Mouse (Mus musculus) CH12.LX (cell line): ENCODE data around the gene Fbxl21.

Experiments used
- BHLHE40 ChIP-seq: IDR thresholded peaks from 2 replicates; pipeline ENCODE4 v1.6.1; 2011; ENCODE audit warnings: mild to moderate bottlenecking, low read depth, low read length, improper control_type of control experiment
- CTCF ChIP-seq, 2 experiments: IDR thresholded peaks in 1 of 2; conservative IDR thresholded peaks in 1 of 2; 2 replicates each; pipeline ENCODE4 v1.5.1; 2011 to 2012; ENCODE audit warnings: low read depth in 2 of 2, low read length in 2 of 2, improper control_type of control experiment in 1 of 2, inconsistent platforms in 1 of 2, mild to moderate bottlenecking in 1 of 2, moderate library complexity in 1 of 2
- E2F4 ChIP-seq: IDR thresholded peaks from 2 replicates; pipeline ENCODE4 v1.6.1; 2011; ENCODE audit warnings: low read depth, low read length, improper control_type of control experiment; ENCODE audit not compliant: insufficient replicate concordance
- EP300 ChIP-seq: IDR thresholded peaks from 2 replicates; pipeline ENCODE4 v1.6.1; 2011; ENCODE audit warnings: low read length, improper control_type of control experiment
- POLR2A ChIP-seq: IDR thresholded peaks from 2 replicates; pipeline ENCODE4 v1.6.1; 2011; ENCODE audit warnings: low read depth, mild to moderate bottlenecking, improper control_type of control experiment, low read length

GRCm38 (mm10) chr13:56548401-56548800, 26.1 kb downstream of the Fbxl21 start, which contains the start of gene Lect2:
- TF ChIP-seq EP300 (no peak), BHLHE40 (no peak), E2F4 (no peak), CTCF (conservative IDR thresholded peaks at IDR 0.05 in 1 of 2, IDR thresholded peaks at IDR 0.05 in 1 of 2; ENCODE audit: low read depth in 2 of 2, low read length in 2 of 2) (no peak), POLR2A (no peak)
